Mouse (Mus musculus) cortical plate, adult 2 months (tissue): ENCODE measurements around the gene Enam.

Experiments used
- CTCF ChIP-seq: fragments of 200-500 bp; IDR thresholded peaks from 2 replicates; pipeline ENCODE4 v1.5.1; 2011; ENCODE audit warnings: mild to moderate bottlenecking, control low read depth, low read length; ENCODE audit not compliant: insufficient read depth; ENCODE audit errors: extremely low read depth
- POLR2A ChIP-seq: fragments of 200-500 bp; IDR thresholded peaks from 2 replicates; pipeline ENCODE4 v1.6.1; 2011; ENCODE audit warnings: mild to moderate bottlenecking, low read length, control low read depth; ENCODE audit not compliant: insufficient read depth; ENCODE audit errors: extremely low read depth

DNA sequence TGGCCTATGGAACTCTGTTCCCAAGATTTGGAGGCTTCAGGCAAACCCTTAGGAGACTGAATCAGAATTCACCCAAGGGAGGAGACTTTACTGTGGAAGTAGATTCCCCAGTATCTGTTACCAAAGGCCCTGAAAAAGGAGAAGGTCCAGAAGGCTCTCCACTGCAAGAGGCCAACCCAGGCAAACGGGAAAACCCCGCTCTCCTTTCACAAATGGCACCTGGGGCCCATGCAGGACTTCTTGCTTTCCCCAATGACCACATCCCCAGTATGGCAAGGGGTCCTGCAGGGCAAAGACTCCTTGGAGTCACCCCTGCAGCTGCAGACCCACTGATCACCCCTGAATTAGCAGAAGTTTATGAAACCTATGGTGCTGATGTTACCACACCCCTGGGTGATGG is 20.3 kb upstream of the Enam start:
- no peak for TF ChIP-seq CTCF
- TF ChIP-seq POLR2A = no peak
